In genomic region chr1:135132473-135132872, GRCm38 (mm10) we compare ENCODE assay signal across 9 mouse cellular contexts. TPM values are rescaled to one million over a fixed set of nuclear protein-coding genes. Genes with fewer than 3 reads are reported as not detected.
DNase-seq lines count a peak whose midpoint lies in the region; ATAC-seq and TF ChIP-seq lines count a peak whose summit lies in the region.
"Had no signal": no experiment of that assay in that cellular context is flagged by ENCODE, and none has a peak within 500 bp of the region (broad histone marks: within the 10 kb centered on the region; RNA-seq: fewer than 3 reads in every experiment).

Ptpn7 (plus strand) TSS chr1:135132700.

- no peak for ATAC-seq in heart, embryonic 11.5 days (replicated peaks; ENCODE audit: insufficient number of reproducible peaks, low FRiP score, low TSS enrichment)

- peak; percentile 65 to 81 (median 78) for TF ChIP-seq CTCF in MEL (IDR thresholded peaks at IDR 0.05 in 2 of 3, conservative IDR thresholded peaks at IDR 0.05 in 1 of 3; ENCODE audit: control insufficient read depth in 1 of 3, insufficient read depth in 1 of 3, low read depth in 2 of 3, low read length in 3 of 3, poor library complexity in 1 of 3, severe bottlenecking in 1 of 3)
- peak; percentile 65; the same call in 1 of the 2 replicates for TF ChIP-seq CTCF in cerebellum, adult 2 months (IDR thresholded peaks at IDR 0.05; ENCODE audit: borderline replicate concordance, insufficient read depth, low read depth, low read length)
- peak; percentile 91 for TF ChIP-seq CTCF in thymus, adult 2 months (IDR thresholded peaks at IDR 0.05; ENCODE audit: borderline replicate concordance, control insufficient read depth, extremely low read depth, insufficient read depth, low read length, poor library complexity)

- peak within 1 kb of the TSS; percentile 99 for H3K27ac ChIP-seq in MEL (ENCODE audit: control insufficient read depth, low read depth, low read length)
- H3K27ac ChIP-seq in cerebellum, adult 2 months (ENCODE audit: insufficient read depth, low read length) = no peak within 1 kb of the TSS
- H3K27ac ChIP-seq in heart, embryonic 11.5 days (ENCODE audit: low read depth, low read length) = 0 out of 2 replicates have a peak within 1 kb of the TSS, but pooled peaks have one; percentile 22
- H3K27ac ChIP-seq in thymus, adult 2 months (ENCODE audit: control insufficient read depth, insufficient read depth, low read length) = peak within 1 kb of the TSS; percentile 94

- H3K4me3 ChIP-seq in MEL (ENCODE audit: control insufficient read depth in 1 of 2, insufficient read depth in 1 of 2, low read depth in 2 of 2, low read length in 2 of 2) = peak within 1 kb of the TSS; percentile 76 to 86
- no peak within 1 kb of the TSS for H3K4me3 ChIP-seq in cerebellum, adult 2 months (replicated peaks; ENCODE audit: insufficient read depth, low read depth, low read length)
- H3K4me3 ChIP-seq in heart, embryonic 11.5 days (ENCODE audit: low read depth, low read length) = no peak within 1 kb of the TSS
- peak within 1 kb of the TSS; percentile 65 for H3K4me3 ChIP-seq in thymus, adult 2 months (ENCODE audit: control insufficient read depth, insufficient read depth, low read length)
- H3K4me3 ChIP-seq: embryonic facial prominence, embryonic 15.5 days had no signal

- H3K9ac ChIP-seq in MEL (ENCODE audit: control insufficient read depth, low read depth, low read length, poor library complexity, severe bottlenecking) = peak within 1 kb of the TSS; percentile 97
- H3K9ac ChIP-seq in heart, embryonic 11.5 days (ENCODE audit: low read depth, low read length) = 0 out of 2 replicates have a peak within 1 kb of the TSS, but pooled peaks have one; percentile 22
- H3K9ac ChIP-seq: embryonic facial prominence, embryonic 15.5 days had no signal

- H3K36me3 ChIP-seq in MEL (ENCODE audit: control insufficient read depth in 1 of 2, insufficient read depth in 2 of 2, low read length in 2 of 2) = peaks cover 4 to 30% of the 10 kb centered on the region in 2 experiments
- no peaks in the 10 kb centered on the region for H3K36me3 ChIP-seq in heart, embryonic 11.5 days (ENCODE audit: control insufficient read depth, insufficient read depth, low read length)
- peaks cover 27% of the 10 kb centered on the region for H3K36me3 ChIP-seq in thymus, adult 2 months (ENCODE audit: control insufficient read depth, insufficient read depth, low read length)
- H3K36me3 ChIP-seq: embryonic facial prominence, embryonic 15.5 days had no signal

- H3K4me1 ChIP-seq in MEL (ENCODE audit: control insufficient read depth in 1 of 2, insufficient read depth in 2 of 2, low read length in 2 of 2) = peaks cover 8 to 36% of the 10 kb centered on the region in 2 experiments
- peaks cover 6% of the 10 kb centered on the region for H3K4me1 ChIP-seq in cerebellum, adult 2 months (ENCODE audit: control insufficient read depth, insufficient read depth, low read length)
- H3K4me1 ChIP-seq in heart, embryonic 11.5 days (ENCODE audit: control insufficient read depth, insufficient read depth, low read length) = peaks cover 18% of the 10 kb centered on the region
- H3K4me1 ChIP-seq in thymus, adult 2 months (replicated peaks; ENCODE audit: control insufficient read depth, insufficient read depth, low read length) = peaks cover 67% of the 10 kb centered on the region

- peak; percentile 36 to 71; a peak in 3 of 4 replicates for TF ChIP-seq EP300 in MEL (IDR thresholded peaks at IDR 0.05; ENCODE audit: low read depth in 1 of 2, low read length in 2 of 2)

- H3K79me2 ChIP-seq in MEL (ENCODE audit: control insufficient read depth, insufficient read depth, low read length, poor library complexity) = peaks cover 47% of the 10 kb centered on the region

- TF ChIP-seq RAD21 in MEL (IDR thresholded peaks at IDR 0.05; ENCODE audit: low read depth, low read length) = peak; percentile 22

- peak within 1 kb of the TSS; percentile 9; the same call in 1 of the 2 replicates for H3K4me2 ChIP-seq in heart, embryonic 11.5 days
- H3K4me2 ChIP-seq: embryonic facial prominence, embryonic 15.5 days had no signal

- TF ChIP-seq POLR2A in MEL (IDR thresholded peaks at IDR 0.05; ENCODE audit: control insufficient read depth in 1 of 2, insufficient read depth in 1 of 2, low read depth in 1 of 2, low read length in 2 of 2, poor library complexity in 1 of 2) = peak; percentile 36 to 76; a peak in 2 of 4 replicates
- no peak for TF ChIP-seq POLR2A in cerebellum, adult 2 months (IDR thresholded peaks at IDR 0.05; ENCODE audit: borderline replicate concordance, insufficient read depth, low read length)
- peak; percentile 63; the same call in 1 of the 2 replicates for TF ChIP-seq POLR2A in thymus, adult 2 months (IDR thresholded peaks at IDR 0.05; ENCODE audit: control insufficient read depth, extremely low read depth, insufficient read depth, low read length, poor library complexity)

- 2% methylated on average over 10 of the region's 10 CpGs for WGBS in cerebellum, adult 2 months
- 16% methylated on average over 10 of the region's 10 CpGs for WGBS in heart, embryonic 11.5 days (ENCODE audit: insufficient replicate concordance)
- under 1% methylated on average over 10 of the region's 10 CpGs for WGBS in thymus, adult 2 months

- no peaks in the 10 kb centered on the region for H3K9me3 ChIP-seq in MEL (replicated peaks; ENCODE audit: insufficient read depth, low read length)
- H3K9me3 ChIP-seq in heart, embryonic 11.5 days (replicated peaks; ENCODE audit: control insufficient read depth, low read length) = no peaks in the 10 kb centered on the region
- H3K9me3 ChIP-seq: embryonic facial prominence, embryonic 15.5 days had no signal

- H3K27me3 ChIP-seq in MEL (ENCODE audit: control insufficient read depth in 1 of 2, insufficient read depth in 2 of 2, low read length in 2 of 2) = no peaks in the 10 kb centered on the region
- no peaks in the 10 kb centered on the region for H3K27me3 ChIP-seq in cerebellum, adult 2 months (ENCODE audit: control insufficient read depth, insufficient read depth, low read length)
- H3K27me3 ChIP-seq in heart, embryonic 11.5 days (ENCODE audit: control insufficient read depth, insufficient read depth, low read length) = peaks cover 27% of the 10 kb centered on the region
- no peaks in the 10 kb centered on the region for H3K27me3 ChIP-seq in thymus, adult 2 months (ENCODE audit: control insufficient read depth, insufficient read depth, low read length)

- DNase-seq in layer of hippocampus, adult 9-11 months = peak; percentile 67
- no peak for DNase-seq in layer of hippocampus, postnatal 36 days
- peak; percentile 96 for DNase-seq in MEL (ENCODE audit: low read depth, low spot score)
- DNase-seq in cerebellum, adult 2 months = peak; percentile 67 to 71
- peak; percentile 71 to 76 for DNase-seq in layer of hippocampus, postnatal 10 days (ENCODE audit: low spot score in 2 of 2)
- peak; percentile 45 for DNase-seq in mesoderm, embryonic 11.5 days (ENCODE audit: low read depth, low spot score)
- DNase-seq in thymus, adult 2 months = peak; percentile 97

TF ChIP-seq in MEL, 35 proteins besides CTCF, POLR2A, EP300 and RAD21 (continues in another document):
- TF ChIP-seq HCFC1 (IDR thresholded peaks at IDR 0.05; ENCODE audit: low read depth, low read length) = peak; percentile 63
- no peak for TF ChIP-seq POLR2AphosphoS5 (IDR thresholded peaks at IDR 0.05; ENCODE audit: borderline replicate concordance, low read depth, low read length)
- peak; percentile 40 for TF ChIP-seq SMC3 (IDR thresholded peaks at IDR 0.05; ENCODE audit: low read depth, low read length)
- no peak for TF ChIP-seq ZKSCAN1 (IDR thresholded peaks at IDR 0.05; ENCODE audit: low read depth, low read length)
- no peak; the same call in 1 of the 2 replicates for TF ChIP-seq CHD1 (IDR thresholded peaks at IDR 0.05; ENCODE audit: low read depth, low read length)
- TF ChIP-seq TAL1 (IDR thresholded peaks at IDR 0.05; ENCODE audit: low read length) = no peak
- peak; percentile 62; the same call in 1 of the 2 replicates for TF ChIP-seq MXI1 (IDR thresholded peaks at IDR 0.05; ENCODE audit: low read depth, low read length)
- no peak for TF ChIP-seq E2F4 (IDR thresholded peaks at IDR 0.05; ENCODE audit: borderline replicate concordance, low read depth, low read length)
- peak; percentile 87 for TF ChIP-seq ZMIZ1 (IDR thresholded peaks at IDR 0.05; ENCODE audit: low read depth, low read length)
- TF ChIP-seq MEF2A (IDR thresholded peaks at IDR 0.05; ENCODE audit: extremely low read depth, insufficient replicate concordance, low read depth, low read length, poor library complexity, severe bottlenecking) = no peak
- peak; percentile 94 for TF ChIP-seq SIN3A (IDR thresholded peaks at IDR 0.05; ENCODE audit: low read length)
- TF ChIP-seq POLR2AphosphoS2 (IDR thresholded peaks at IDR 0.05; ENCODE audit: low read length) = peak; percentile 83
- TF ChIP-seq USF2 (IDR thresholded peaks at IDR 0.05; ENCODE audit: borderline replicate concordance in 1 of 2, insufficient read depth in 1 of 2, low read depth in 1 of 2, low read length in 2 of 2) = no peak
- no peak for TF ChIP-seq BHLHE40 (IDR thresholded peaks at IDR 0.05; ENCODE audit: borderline replicate concordance, low read depth, low read length)
- no peak for TF ChIP-seq ZNF384 (IDR thresholded peaks at IDR 0.05; ENCODE audit: low read depth, low read length)
- TF ChIP-seq MAZ (IDR thresholded peaks at IDR 0.05; ENCODE audit: low read depth, low read length) = peak; percentile 85
- TF ChIP-seq KAT2A (conservative IDR thresholded peaks at IDR 0.05; ENCODE audit: low read depth, low read length) = peak; percentile 43; the same call in 1 of the 2 replicates
- peak; percentile 18; the same call in 1 of the 2 replicates for TF ChIP-seq NRF1 (IDR thresholded peaks at IDR 0.05; ENCODE audit: insufficient read depth, low read depth, low read length, poor library complexity, severe bottlenecking)
- TF ChIP-seq MAX (IDR thresholded peaks at IDR 0.05; ENCODE audit: low read length) = peak; percentile 41; the same call in 1 of the 2 replicates
- TF ChIP-seq CHD2 (IDR thresholded peaks at IDR 0.05; ENCODE audit: low read length) = no peak
- TF ChIP-seq MYB (IDR thresholded peaks at IDR 0.05; ENCODE audit: low read depth, low read length) = 0 out of 2 replicates have a peak, but pooled peaks have one; percentile 4
- TF ChIP-seq ZC3H11A (IDR thresholded peaks at IDR 0.05; ENCODE audit: low read depth, low read length) = no peak; the same call in 1 of the 2 replicates

RNA-seq across cellular contexts. Expression of gene Ptpn7, which starts in this region (rescaled TPM):
- not detected for total RNA-seq in layer of hippocampus, postnatal 36 days (2021)
- total RNA-seq in MEL (2012; rRNA removed) = 173 and 202 TPM in 2 replicates
- 100 to 1,000 TPM in 1 of 2 experiments, not detected in 1; 215 TPM for polyA plus RNA-seq in MEL (2012; ENCODE audit: insufficient read depth in 1 of 2, insufficient read length in 2 of 2, low read depth in 1 of 2, low replicate concordance in 2 of 2, missing spikeins in 1 of 2)
- 0.25 and 0.29 TPM in 2 replicates for polyA plus RNA-seq in cerebellum, adult 2 months (2012; rRNA removed)
- polyA plus RNA-seq in heart, embryonic 11.5 days (2014; fragmentation: Nextera tagmentation; extraction: Ambion mirVana) = 1.2 and 2.0 TPM in 2 replicates
- total RNA-seq in layer of hippocampus, postnatal 10 days (2021) = under 1 TPM; 0.11 to 0.14 TPM
- polyA plus RNA-seq in thymus, adult 2 months (2012; rRNA removed) = 219 and 275 TPM in 2 replicates

Comparison
In these comparisons a context has a peak if more than half of its experiments do, and no peak if none do; other contexts are left out.
1. RNA of gene Ptpn7 (total RNA-seq): 173 to 202 TPM in MEL; 0.11 to 0.14 TPM in layer of hippocampus, postnatal 10 days and not detected in layer of hippocampus, postnatal 36 days; every median in the first group is over 100 times any median in the second.
2. RNA of gene Ptpn7 (polyA plus RNA-seq): 219 to 275 TPM in thymus, adult 2 months and 215 TPM in MEL; 1.2 to 2.0 TPM in heart, embryonic 11.5 days and 0.25 to 0.29 TPM in cerebellum, adult 2 months; every median in the first group is over 10 times any median in the second.
3. DNase-seq: peak in layer of hippocampus, adult 9-11 months (single experiment), MEL (single experiment), mesoderm, embryonic 11.5 days (single experiment) and thymus, adult 2 months (single experiment); none in layer of hippocampus, postnatal 36 days (0 of 2).
4. Peak in DNase-seq in cerebellum, adult 2 months; RNA of the gene not detected or under 1 TPM.
5. Peak in DNase-seq in layer of hippocampus, postnatal 10 days; RNA of the gene not detected or under 1 TPM.
6. H3K4me3 ChIP-seq: peak in MEL (2 of 2) and thymus, adult 2 months (single experiment); none in cerebellum, adult 2 months (single experiment) and heart, embryonic 11.5 days (single experiment).
7. Peak in every context shown above with its lines, with median percentiles within 50 percentile points of each other: CTCF ChIP-seq.